Mouse (Mus musculus): Measurements from ENCODE around the gene Rfx5. TPM values are rescaled to one million over a fixed set of nuclear protein-coding genes. Genes with fewer than 3 reads are reported as not detected.
"Not testable (repeated sequence)": the region's sequence is repeated elsewhere in the genome, so short reads cannot be mapped to it uniquely, and the experiment has no call there.

The Rfx5 gene
- polyA plus RNA-seq, 1 experiment = 36.8 TPM

DNA sequence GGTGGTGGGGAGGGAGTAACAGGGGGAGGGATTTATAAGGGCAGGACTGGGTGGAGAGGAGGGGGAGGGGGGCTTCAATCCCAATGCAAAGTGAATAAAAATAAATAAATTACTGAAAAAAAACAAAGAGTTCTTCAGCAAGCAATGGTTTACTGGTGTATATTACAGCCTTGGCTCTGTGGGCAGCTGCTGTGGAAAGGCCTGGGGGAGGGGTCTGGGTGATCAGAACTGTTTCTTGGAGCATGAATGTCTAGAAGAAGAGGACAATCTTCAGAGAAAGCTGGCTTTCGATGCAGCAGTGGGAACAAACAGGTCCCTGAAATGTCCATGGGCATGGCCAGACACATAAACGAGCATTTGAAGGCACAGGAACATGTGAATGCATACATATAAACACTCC is 21.6 kb upstream of the Rfx5 start:
- not testable (repeated sequence) for DNase-seq; H3K27ac ChIP-seq (ENCODE audit: control insufficient read depth, insufficient read depth, low read length); H3K36me3 ChIP-seq (ENCODE audit: control insufficient read depth, insufficient read depth, low read length); H3K4me3 ChIP-seq (ENCODE audit: control insufficient read depth, insufficient read depth, low read length); H3K4me1 ChIP-seq (replicated peaks; ENCODE audit: control insufficient read depth, insufficient read depth, low read length); H3K27me3 ChIP-seq (ENCODE audit: control insufficient read depth, insufficient read depth, low read length)
- WGBS = 77% methylated on average over 2 of the region's 2 CpGs

GRCm38 (mm10) chr3:94932809-94933564 is 20.9 kb upstream of the Rfx5 start, which contains the start of gene Selenbp1:
Gene Selenbp1 (plus strand): TSS chr3:94933056.
- no peak for DNase-seq
- WGBS = 6% methylated on average over 16 of the region's 16 CpGs
- H3K4me3 ChIP-seq (ENCODE audit: control insufficient read depth, insufficient read depth, low read length) = peak within 1 kb of the TSS; percentile 29
- H3K36me3 ChIP-seq (ENCODE audit: control insufficient read depth, insufficient read depth, low read length) = no peaks in the 10 kb centered on the region
- H3K27me3 ChIP-seq (ENCODE audit: control insufficient read depth, insufficient read depth, low read length) = no peaks in the 10 kb centered on the region
- TF ChIP-seq POLR2A (IDR thresholded peaks at IDR 0.05; ENCODE audit: control insufficient read depth, extremely low read depth, insufficient read depth, low read length, poor library complexity) = no peak
- TF ChIP-seq CTCF (IDR thresholded peaks at IDR 0.05; ENCODE audit: borderline replicate concordance, control insufficient read depth, extremely low read depth, insufficient read depth, low read length, poor library complexity) = no peak
- peaks cover 5% of the 10 kb centered on the region for H3K4me1 ChIP-seq (replicated peaks; ENCODE audit: control insufficient read depth, insufficient read depth, low read length)
- H3K27ac ChIP-seq (ENCODE audit: control insufficient read depth, insufficient read depth, low read length) = no peak within 1 kb of the TSS

- DNase-seq; H3K27ac ChIP-seq (ENCODE audit: control insufficient read depth, insufficient read depth, low read length); H3K27me3 ChIP-seq (ENCODE audit: control insufficient read depth, insufficient read depth, low read length); H3K4me1 ChIP-seq (replicated peaks; ENCODE audit: control insufficient read depth, insufficient read depth, low read length); H3K4me3 ChIP-seq (ENCODE audit: control insufficient read depth, insufficient read depth, low read length); H3K36me3 ChIP-seq (ENCODE audit: control insufficient read depth, insufficient read depth, low read length): not testable (repeated sequence)
- WGBS = no CpG with 5 or more reads among the region's 2 CpGs
These were observed 20.3 kb upstream of the Rfx5 start for GRCm38 (mm10) chr3:94933604-94934003.

- H3K4me1 ChIP-seq (replicated peaks; ENCODE audit: control insufficient read depth, insufficient read depth, low read length); H3K27me3 ChIP-seq (ENCODE audit: control insufficient read depth, insufficient read depth, low read length); H3K36me3 ChIP-seq (ENCODE audit: control insufficient read depth, insufficient read depth, low read length); H3K27ac ChIP-seq (ENCODE audit: control insufficient read depth, insufficient read depth, low read length); H3K4me3 ChIP-seq (ENCODE audit: control insufficient read depth, insufficient read depth, low read length); DNase-seq: not testable (repeated sequence)
- 97% methylated on average over 3 of the region's 3 CpGs for WGBS
These were observed 19.3 kb upstream of the Rfx5 start for GRCm38 (mm10) chr3:94934564-94934963.

GRCm38 (mm10) chr3:94935332-94935731 is 18.5 kb upstream of the Rfx5 start:
- H3K4me3 ChIP-seq (ENCODE audit: control insufficient read depth, insufficient read depth, low read length); H3K36me3 ChIP-seq (ENCODE audit: control insufficient read depth, insufficient read depth, low read length); DNase-seq; H3K4me1 ChIP-seq (replicated peaks; ENCODE audit: control insufficient read depth, insufficient read depth, low read length); H3K27me3 ChIP-seq (ENCODE audit: control insufficient read depth, insufficient read depth, low read length); H3K27ac ChIP-seq (ENCODE audit: control insufficient read depth, insufficient read depth, low read length): not testable (repeated sequence)
- WGBS = 96% methylated on average over 3 of the region's 3 CpGs

DNA sequence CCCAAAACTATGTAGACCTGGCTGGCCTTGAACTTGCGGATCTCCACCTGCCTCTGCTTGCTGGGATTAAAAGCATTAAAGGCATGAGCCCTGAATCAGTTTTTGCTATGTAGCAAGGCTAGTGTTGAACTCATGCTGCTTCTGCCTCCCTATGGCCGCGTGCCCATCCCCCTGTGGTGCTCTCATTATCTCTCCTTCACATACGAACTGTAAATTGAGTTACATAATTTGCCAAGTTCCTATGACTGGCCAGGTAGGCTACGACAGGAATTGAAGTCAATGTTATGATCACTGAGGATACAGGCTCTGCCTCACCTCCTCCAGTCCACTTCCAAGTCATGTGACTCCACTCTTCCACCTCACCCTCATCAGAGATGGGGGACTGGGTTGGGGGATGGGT is 17.7 kb upstream of the Rfx5 start:
- not testable (repeated sequence) for DNase-seq; H3K36me3 ChIP-seq (ENCODE audit: control insufficient read depth, insufficient read depth, low read length); H3K27me3 ChIP-seq (ENCODE audit: control insufficient read depth, insufficient read depth, low read length); H3K4me1 ChIP-seq (replicated peaks; ENCODE audit: control insufficient read depth, insufficient read depth, low read length); H3K27ac ChIP-seq (ENCODE audit: control insufficient read depth, insufficient read depth, low read length); H3K4me3 ChIP-seq (ENCODE audit: control insufficient read depth, insufficient read depth, low read length)
- WGBS = 93% methylated on average over 5 of the region's 5 CpGs

GRCm38 (mm10) chr3:94937194-94937593 is 16.7 kb upstream of the Rfx5 start:
- not testable (repeated sequence) for H3K27ac ChIP-seq (ENCODE audit: control insufficient read depth, insufficient read depth, low read length); DNase-seq; H3K4me1 ChIP-seq (replicated peaks; ENCODE audit: control insufficient read depth, insufficient read depth, low read length); H3K4me3 ChIP-seq (ENCODE audit: control insufficient read depth, insufficient read depth, low read length); H3K36me3 ChIP-seq (ENCODE audit: control insufficient read depth, insufficient read depth, low read length); H3K27me3 ChIP-seq (ENCODE audit: control insufficient read depth, insufficient read depth, low read length)
- WGBS = 90% methylated on average over 7 of the region's 7 CpGs

DNA sequence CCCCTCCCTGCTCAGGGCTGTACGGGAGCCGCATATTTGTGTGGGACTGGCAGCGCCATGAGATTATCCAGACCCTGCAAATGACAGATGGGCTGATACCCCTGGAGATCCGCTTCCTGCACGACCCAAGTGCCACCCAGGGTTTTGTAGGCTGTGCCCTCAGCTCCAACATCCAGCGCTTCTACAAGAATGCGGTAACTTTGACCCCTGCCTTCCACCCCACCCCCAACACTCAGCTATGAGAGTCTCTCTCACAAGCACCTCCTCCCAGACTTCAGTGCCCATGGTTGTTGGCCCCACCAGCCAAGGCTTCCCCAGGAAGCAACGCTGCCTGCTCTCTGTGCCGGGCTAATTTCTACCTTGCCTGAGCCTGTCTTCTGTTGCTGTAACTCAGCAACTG is 13.8 kb upstream of the Rfx5 start:
- H3K27me3 ChIP-seq (ENCODE audit: control insufficient read depth, insufficient read depth, low read length); H3K27ac ChIP-seq (ENCODE audit: control insufficient read depth, insufficient read depth, low read length); H3K36me3 ChIP-seq (ENCODE audit: control insufficient read depth, insufficient read depth, low read length); H3K4me3 ChIP-seq (ENCODE audit: control insufficient read depth, insufficient read depth, low read length); DNase-seq; H3K4me1 ChIP-seq (replicated peaks; ENCODE audit: control insufficient read depth, insufficient read depth, low read length): not testable (repeated sequence)
- WGBS = 97% methylated on average over 9 of the region's 9 CpGs

- not testable (repeated sequence) for H3K4me3 ChIP-seq (ENCODE audit: control insufficient read depth, insufficient read depth, low read length); H3K27ac ChIP-seq (ENCODE audit: control insufficient read depth, insufficient read depth, low read length); H3K4me1 ChIP-seq (replicated peaks; ENCODE audit: control insufficient read depth, insufficient read depth, low read length); DNase-seq; H3K27me3 ChIP-seq (ENCODE audit: control insufficient read depth, insufficient read depth, low read length); H3K36me3 ChIP-seq (ENCODE audit: control insufficient read depth, insufficient read depth, low read length)
- WGBS = 84% methylated on average over 9 of the region's 9 CpGs
These were observed 11.5 kb upstream of the Rfx5 start for GRCm38 (mm10) chr3:94942211-94942967.
